Mouse (Mus musculus) small intestine, adult 2 months (tissue): Measurements from ENCODE around the gene Sgpp1.

Experiments
- CTCF ChIP-seq: fragments of 200-500 bp; IDR thresholded peaks from 2 replicates; pipeline ENCODE4 v1.5.1; 2012; ENCODE audit warnings: low read depth, mild to moderate bottlenecking, control low read depth, inconsistent platforms, low read length, moderate library complexity, mixed read lengths; ENCODE audit not compliant: insufficient replicate concordance, insufficient read length; ENCODE audit errors: extremely low read depth
- POLR2A ChIP-seq: fragments of 200-500 bp; IDR thresholded peaks from 2 replicates; pipeline ENCODE4 v1.6.1; 2012; ENCODE audit warnings: low read depth, mild to moderate bottlenecking, control low read depth, inconsistent platforms, low read length, moderate library complexity

DNA sequence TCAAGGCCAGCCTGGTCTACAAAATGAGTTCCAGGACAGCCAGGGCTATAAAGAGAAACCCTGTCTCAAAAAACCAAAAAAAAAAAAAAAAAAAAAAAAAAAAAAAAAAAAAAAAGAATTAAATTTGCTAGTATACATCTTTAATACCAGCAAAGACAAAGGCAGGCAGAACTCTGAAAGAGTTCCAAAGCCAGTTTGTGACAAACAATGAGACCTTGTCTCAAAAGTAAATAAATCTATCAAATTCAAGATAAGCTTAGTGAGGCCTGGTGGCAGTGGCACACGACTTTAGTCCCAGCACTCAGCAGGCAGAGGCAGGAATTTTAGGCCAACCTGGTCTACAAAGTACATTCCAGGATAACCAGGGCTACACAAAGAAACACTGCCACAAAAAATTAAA is 5.7 kb downstream of the Sgpp1 start:
- TF ChIP-seq CTCF (no peak), POLR2A (no peak)
